Mouse (Mus musculus): ENCODE results near the gene Vgll4. TPM values are rescaled to one million over a fixed set of nuclear protein-coding genes. Genes with fewer than 3 reads are reported as not detected.

Gene Vgll4
- polyA plus RNA-seq, 1 experiment from 2014 or later = 152 TPM

GRCm38 (mm10) chr6:115005351-115005890 lies 35.6 kb upstream of the Vgll4 start:
- H3K27ac ChIP-seq (ENCODE audit: low read length) = no peak overlapping the region
- no peaks in the 10 kb centered on the region for H3K9me3 ChIP-seq (ENCODE audit: control insufficient read depth, low read length)
- WGBS = 83% methylated on average over 8 of the region's 8 CpGs
- no peaks in the 10 kb centered on the region for H3K27me3 ChIP-seq (ENCODE audit: control insufficient read depth, insufficient read depth, low read depth, low read length)
- no peaks in the 10 kb centered on the region for H3K4me1 ChIP-seq (replicated peaks; ENCODE audit: control insufficient read depth, insufficient read depth, low read length)
- no peak overlapping the region for H3K9ac ChIP-seq (ENCODE audit: low read length)
- no peak for ATAC-seq (ENCODE audit: low read depth)
- H3K4me3 ChIP-seq (ENCODE audit: low read length) = no peak overlapping the region
- no peak overlapping the region for H3K4me2 ChIP-seq (ENCODE audit: low read depth, low read length)
- 0 out of 2 replicates have a peak, but pooled peaks cover 2% of the 10 kb centered on the region for H3K36me3 ChIP-seq (ENCODE audit: control insufficient read depth, insufficient read depth, low read length)

- no peaks in the 10 kb centered on the region for H3K9me3 ChIP-seq (ENCODE audit: control insufficient read depth, low read length)
- H3K4me3 ChIP-seq (ENCODE audit: low read length) = no peak overlapping the region
- WGBS = 86% methylated on average over 8 of the region's 8 CpGs
- no peak overlapping the region for H3K27ac ChIP-seq (ENCODE audit: low read length)
- H3K36me3 ChIP-seq (ENCODE audit: control insufficient read depth, insufficient read depth, low read length) = 0 out of 2 replicates have a peak, but pooled peaks cover 2% of the 10 kb centered on the region
- no peak overlapping the region for H3K9ac ChIP-seq (ENCODE audit: low read length)
- no peak overlapping the region for H3K4me2 ChIP-seq (ENCODE audit: low read depth, low read length)
- no peaks in the 10 kb centered on the region for H3K4me1 ChIP-seq (replicated peaks; ENCODE audit: control insufficient read depth, insufficient read depth, low read length)
- no peak for ATAC-seq (ENCODE audit: low read depth)
- no peaks in the 10 kb centered on the region for H3K27me3 ChIP-seq (ENCODE audit: control insufficient read depth, insufficient read depth, low read depth, low read length)
Measured at GRCm38 (mm10) chr6:115004636-115005035, 34.8 kb upstream of the Vgll4 start.

- Histone ChIP-seq H3K9ac (ENCODE audit: low read length) (no peak overlapping the region), H3K27ac (ENCODE audit: low read length) (no peak overlapping the region), H3K36me3 (ENCODE audit: control insufficient read depth, insufficient read depth, low read length) (no peaks in the 10 kb centered on the region), H3K9me3 (ENCODE audit: control insufficient read depth, low read length) (no peaks in the 10 kb centered on the region), H3K4me3 (ENCODE audit: low read length) (no peak overlapping the region), H3K27me3 (ENCODE audit: control insufficient read depth, insufficient read depth, low read depth, low read length) (no peaks in the 10 kb centered on the region), H3K4me2 (ENCODE audit: low read depth, low read length) (no peak overlapping the region), H3K4me1 (replicated peaks; ENCODE audit: control insufficient read depth, insufficient read depth, low read length) (peaks cover 6% of the 10 kb centered on the region; the same call in 1 of the 2 replicates)
- ATAC-seq (ENCODE audit: low read depth) = no peak
- WGBS = 52% methylated on average over 16 of the region's 16 CpGs
Measured at GRCm38 (mm10) chr6:114998374-114999031, 28.7 kb upstream of the Vgll4 start.

- no peak overlapping the region for H3K9ac ChIP-seq (ENCODE audit: low read length)
- 32% methylated on average over 5 of the region's 5 CpGs for WGBS
- H3K4me1 ChIP-seq (replicated peaks; ENCODE audit: control insufficient read depth, insufficient read depth, low read length) = peaks cover 6% of the 10 kb centered on the region; the same call in 1 of the 2 replicates
- no peak overlapping the region for H3K27ac ChIP-seq (ENCODE audit: low read length)
- H3K4me2 ChIP-seq (ENCODE audit: low read depth, low read length) = no peak overlapping the region
- no peaks in the 10 kb centered on the region for H3K36me3 ChIP-seq (ENCODE audit: control insufficient read depth, insufficient read depth, low read length)
- no peaks in the 10 kb centered on the region for H3K27me3 ChIP-seq (ENCODE audit: control insufficient read depth, insufficient read depth, low read depth, low read length)
- peak; percentile 43; the same call in 1 of the 2 replicates for ATAC-seq (ENCODE audit: low read depth)
- H3K4me3 ChIP-seq (ENCODE audit: low read length) = no peak overlapping the region
- no peaks in the 10 kb centered on the region for H3K9me3 ChIP-seq (ENCODE audit: control insufficient read depth, low read length)
Measured at GRCm38 (mm10) chr6:114997471-114997870, 27.7 kb upstream of the Vgll4 start.

GRCm38 (mm10) chr6:114996910-114997309 lies 27.1 kb upstream of the Vgll4 start:
- Histone ChIP-seq H3K4me1 (replicated peaks; ENCODE audit: control insufficient read depth, insufficient read depth, low read length) (peaks cover 6% of the 10 kb centered on the region; the same call in 1 of the 2 replicates), H3K9ac (ENCODE audit: low read length) (no peak overlapping the region), H3K27ac (ENCODE audit: low read length) (no peak overlapping the region), H3K27me3 (ENCODE audit: control insufficient read depth, insufficient read depth, low read depth, low read length) (no peaks in the 10 kb centered on the region), H3K4me3 (ENCODE audit: low read length) (no peak overlapping the region), H3K4me2 (ENCODE audit: low read depth, low read length) (no peak overlapping the region), H3K9me3 (ENCODE audit: control insufficient read depth, low read length) (no peaks in the 10 kb centered on the region), H3K36me3 (ENCODE audit: control insufficient read depth, insufficient read depth, low read length) (no peaks in the 10 kb centered on the region)
- 63% methylated on average over 5 of the region's 5 CpGs for WGBS
- no peak for ATAC-seq (ENCODE audit: low read depth)

GRCm38 (mm10) chr6:114994079-114994478 lies 24.3 kb upstream of the Vgll4 start:
- Histone ChIP-seq H3K4me3 (ENCODE audit: low read length) (no peak overlapping the region), H3K9me3 (ENCODE audit: control insufficient read depth, low read length) (no peaks in the 10 kb centered on the region), H3K36me3 (ENCODE audit: control insufficient read depth, insufficient read depth, low read length) (no peaks in the 10 kb centered on the region), H3K9ac (ENCODE audit: low read length) (no peak overlapping the region), H3K27me3 (ENCODE audit: control insufficient read depth, insufficient read depth, low read depth, low read length) (no peaks in the 10 kb centered on the region), H3K27ac (ENCODE audit: low read length) (no peak overlapping the region), H3K4me2 (ENCODE audit: low read depth, low read length) (no peak overlapping the region), H3K4me1 (replicated peaks; ENCODE audit: control insufficient read depth, insufficient read depth, low read length) (peaks cover 10% of the 10 kb centered on the region; the same call in 1 of the 2 replicates)
- ATAC-seq (ENCODE audit: low read depth) = no peak
- WGBS = 68% methylated on average over 5 of the region's 5 CpGs

GRCm38 (mm10) chr6:114993659-114994058 lies 23.9 kb upstream of the Vgll4 start:
- no peak overlapping the region for H3K4me2 ChIP-seq (ENCODE audit: low read depth, low read length)
- H3K9ac ChIP-seq (ENCODE audit: low read length) = no peak overlapping the region; the same call in 1 of the 2 replicates
- no peak overlapping the region for H3K4me3 ChIP-seq (ENCODE audit: low read length)
- H3K4me1 ChIP-seq (replicated peaks; ENCODE audit: control insufficient read depth, insufficient read depth, low read length) = peaks cover 10% of the 10 kb centered on the region; the same call in 1 of the 2 replicates
- WGBS = 53% methylated on average over 8 of the region's 8 CpGs
- H3K27me3 ChIP-seq (ENCODE audit: control insufficient read depth, insufficient read depth, low read depth, low read length) = no peaks in the 10 kb centered on the region
- no peak for ATAC-seq (ENCODE audit: low read depth)
- no peak overlapping the region for H3K27ac ChIP-seq (ENCODE audit: low read length)
- H3K36me3 ChIP-seq (ENCODE audit: control insufficient read depth, insufficient read depth, low read length) = no peaks in the 10 kb centered on the region
- H3K9me3 ChIP-seq (ENCODE audit: control insufficient read depth, low read length) = no peaks in the 10 kb centered on the region

- no peak overlapping the region for H3K9ac ChIP-seq (ENCODE audit: low read length)
- no peaks in the 10 kb centered on the region for H3K9me3 ChIP-seq (ENCODE audit: control insufficient read depth, low read length)
- no peak overlapping the region for H3K4me2 ChIP-seq (ENCODE audit: low read depth, low read length)
- H3K27me3 ChIP-seq (ENCODE audit: control insufficient read depth, insufficient read depth, low read depth, low read length) = no peaks in the 10 kb centered on the region
- H3K27ac ChIP-seq (ENCODE audit: low read length) = no peak overlapping the region
- H3K36me3 ChIP-seq (ENCODE audit: control insufficient read depth, insufficient read depth, low read length) = no peaks in the 10 kb centered on the region
- peaks cover 8% of the 10 kb centered on the region; the same call in 1 of the 2 replicates for H3K4me1 ChIP-seq (replicated peaks; ENCODE audit: control insufficient read depth, insufficient read depth, low read length)
- no peak overlapping the region for H3K4me3 ChIP-seq (ENCODE audit: low read length)
- WGBS = 89% methylated on average over 4 of the region's 4 CpGs
- no peak for ATAC-seq (ENCODE audit: low read depth)
Measured at GRCm38 (mm10) chr6:114991909-114992308, 22.1 kb upstream of the Vgll4 start.

- no peaks in the 10 kb centered on the region for H3K36me3 ChIP-seq (ENCODE audit: control insufficient read depth, insufficient read depth, low read length)
- ATAC-seq (ENCODE audit: low read depth) = peak; percentile 86
- peak overlapping the region; percentile 38; the same call in 1 of the 2 replicates for H3K9ac ChIP-seq (ENCODE audit: low read length)
- no peak overlapping the region for H3K4me3 ChIP-seq (ENCODE audit: low read length)
- H3K4me2 ChIP-seq (ENCODE audit: low read depth, low read length) = peak overlapping the region; percentile 9; the same call in 1 of the 2 replicates
- H3K27ac ChIP-seq (ENCODE audit: low read length) = peak overlapping the region; percentile 94
- no peaks in the 10 kb centered on the region for H3K9me3 ChIP-seq (ENCODE audit: control insufficient read depth, low read length)
- 29% methylated on average over 3 of the region's 3 CpGs for WGBS
- H3K4me1 ChIP-seq (replicated peaks; ENCODE audit: control insufficient read depth, insufficient read depth, low read length) = peaks cover 8% of the 10 kb centered on the region; the same call in 1 of the 2 replicates
- H3K27me3 ChIP-seq (ENCODE audit: control insufficient read depth, insufficient read depth, low read depth, low read length) = no peaks in the 10 kb centered on the region
Measured at GRCm38 (mm10) chr6:114988619-114988980, 18.8 kb upstream of the Vgll4 start.
